Mouse (Mus musculus) erythroblast, adult 5-6 weeks (primary cell): Measurements from ENCODE around the gene Zswim1. TPM values are rescaled to one million over a fixed set of nuclear protein-coding genes. Genes with fewer than 3 reads are reported as not detected.
"Not testable (repeated sequence)": the region's sequence is repeated elsewhere in the genome, so short reads cannot be mapped to it uniquely, and the experiment has no call there.

Experiments used
- ATAC-seq: replicated peaks from 2 replicates; pipeline ENCODE4 v1.8.0; 2016; ENCODE audit warnings: moderate number of reproducible peaks, mild to moderate bottlenecking, moderate TSS enrichment, inconsistent platforms; ENCODE audit not compliant: poor library complexity, low FRiP score, severe bottlenecking
- total RNA-seq, 2 experiments: library from RNA; stranded (forward) in 1 of 2; stranded (reverse) in 1 of 2; fragments of 150-400 nt in 1 of 2; fragments of 200-764, 138-1000 nt in 1 of 2; gene quantifications; 2 replicates each; pipeline versions ENCODE4 v1.2.3 to v1.2.4; 2015 to 2017; ENCODE audit warnings: low replicate concordance in 2 of 2

Zswim1 gene
- total RNA-seq, 2 experiments from 2014 or later: 0.60 to 1.5 TPM

DNA sequence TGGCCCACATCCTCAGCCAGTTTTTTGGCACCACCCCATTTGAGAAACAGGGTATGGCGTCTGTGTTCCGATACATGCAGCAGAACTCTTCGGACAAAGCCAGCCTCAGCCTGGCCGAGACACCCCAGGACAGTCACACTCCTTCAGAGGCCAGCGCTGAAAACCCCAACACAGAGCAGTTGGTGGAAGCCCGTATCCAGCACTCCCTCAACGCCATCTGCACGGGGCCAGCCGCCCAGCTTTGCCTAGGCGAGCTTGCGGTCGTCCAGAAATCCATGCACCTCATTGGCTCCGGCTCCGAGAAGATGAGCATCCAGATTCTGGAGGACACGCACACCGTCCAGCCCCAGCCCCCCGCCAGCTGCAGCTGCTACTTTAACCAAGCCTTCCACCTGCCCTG lies 3.0 kb downstream of the Zswim1 start:
- ATAC-seq: no peak

DNA sequence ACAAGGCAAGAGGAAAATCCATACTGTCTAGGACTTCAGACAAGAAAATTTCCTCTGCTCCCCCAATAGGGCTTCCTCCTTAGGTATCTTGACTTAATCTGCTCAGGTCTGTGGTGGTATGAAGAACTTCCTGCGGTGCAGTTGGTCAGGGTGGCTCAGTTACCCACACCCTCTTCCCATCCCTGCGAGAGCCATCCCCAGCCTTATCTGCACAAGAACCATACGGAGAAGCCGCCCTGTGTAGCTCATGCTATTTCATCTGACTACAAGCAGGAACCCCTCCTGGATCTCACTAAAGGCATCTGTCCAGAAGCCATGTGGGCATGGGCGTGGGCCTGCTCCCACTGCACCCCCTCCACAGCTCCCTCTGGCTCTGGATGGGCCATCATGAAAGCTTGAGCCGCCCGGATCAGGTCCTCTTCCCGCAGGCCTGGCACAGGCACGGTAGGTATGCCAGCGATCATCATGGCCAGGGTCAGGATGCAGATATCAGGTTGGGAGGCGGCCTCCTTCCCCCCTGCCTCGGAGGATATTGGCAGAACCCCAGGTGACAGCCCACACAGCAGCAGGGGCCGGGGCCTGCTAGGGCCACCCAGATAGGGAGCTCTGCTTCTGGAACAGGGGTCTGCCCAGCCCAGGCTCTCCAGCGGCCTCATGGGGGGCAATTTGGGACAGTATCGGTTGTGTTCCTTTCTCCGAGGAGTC lies 4.8 kb downstream of the Zswim1 start:
- peak; percentile 21; the same call in 1 of the 2 replicates for ATAC-seq

DNA sequence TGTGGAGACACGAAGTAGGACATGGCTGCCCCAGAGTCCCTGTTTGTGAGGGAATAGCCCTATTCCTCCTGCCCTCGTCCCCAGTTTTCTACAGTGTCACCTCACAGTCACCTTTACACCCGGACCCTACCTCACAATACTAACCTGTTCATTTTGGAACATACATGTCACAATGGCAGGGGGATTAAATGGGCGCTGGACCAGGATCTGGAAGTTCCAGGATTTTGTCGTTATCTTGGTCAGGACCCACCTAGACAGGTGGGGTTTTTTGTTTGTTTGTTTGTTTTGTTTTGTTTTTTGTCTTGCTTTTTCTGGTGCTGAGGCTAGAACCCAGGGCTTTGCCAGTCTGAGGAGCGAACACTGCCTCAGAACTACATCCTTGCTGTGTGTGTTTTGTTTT lies 6.0 kb downstream of the Zswim1 start, which contains the start of gene Spata25:
TSS of gene Spata25 (minus strand) at position 101 of the 400 bp plus-strand sequence.
- no peak for ATAC-seq

DNA sequence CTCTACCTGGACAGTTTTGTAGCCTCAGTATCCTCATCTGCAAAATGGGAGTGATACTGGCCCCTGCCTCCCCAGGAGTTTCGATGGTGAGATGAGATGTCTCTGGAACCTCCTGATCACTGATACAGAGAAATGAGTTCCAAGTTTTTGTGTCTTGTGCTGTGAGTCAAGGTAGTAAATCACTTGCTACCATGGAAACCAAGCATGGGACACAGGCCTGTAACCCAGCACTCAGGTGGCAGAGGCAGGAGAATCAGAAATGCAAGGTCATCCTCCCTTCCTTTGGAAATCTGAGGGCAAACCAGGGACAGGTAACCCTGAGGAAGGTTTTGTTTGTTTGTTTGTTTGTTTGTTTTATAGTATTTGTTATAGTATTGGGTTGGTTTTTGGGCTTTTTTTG lies 6.6 kb downstream of the Zswim1 start:
- ATAC-seq: no peak

DNA sequence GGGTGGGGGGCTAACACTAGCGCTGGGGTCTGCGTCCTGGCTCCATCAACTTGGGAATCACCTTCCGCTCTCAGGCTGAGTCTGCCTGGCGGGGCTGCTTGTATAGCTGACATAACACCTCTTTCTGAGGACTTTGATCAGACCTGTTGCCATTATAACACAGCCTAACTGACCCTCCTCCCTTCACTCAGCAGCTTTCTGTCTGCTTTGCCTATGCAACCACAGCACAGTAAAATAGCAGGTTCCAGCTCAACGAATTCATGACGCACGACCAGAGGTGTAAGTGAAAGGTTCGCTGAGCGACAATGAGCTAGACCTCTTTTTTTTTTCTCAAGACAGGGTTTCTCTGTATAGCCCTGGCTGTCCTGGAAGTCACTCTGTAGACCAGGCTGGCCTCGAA lies 8.5 kb downstream of the Zswim1 start:
- ATAC-seq: no peak

DNA sequence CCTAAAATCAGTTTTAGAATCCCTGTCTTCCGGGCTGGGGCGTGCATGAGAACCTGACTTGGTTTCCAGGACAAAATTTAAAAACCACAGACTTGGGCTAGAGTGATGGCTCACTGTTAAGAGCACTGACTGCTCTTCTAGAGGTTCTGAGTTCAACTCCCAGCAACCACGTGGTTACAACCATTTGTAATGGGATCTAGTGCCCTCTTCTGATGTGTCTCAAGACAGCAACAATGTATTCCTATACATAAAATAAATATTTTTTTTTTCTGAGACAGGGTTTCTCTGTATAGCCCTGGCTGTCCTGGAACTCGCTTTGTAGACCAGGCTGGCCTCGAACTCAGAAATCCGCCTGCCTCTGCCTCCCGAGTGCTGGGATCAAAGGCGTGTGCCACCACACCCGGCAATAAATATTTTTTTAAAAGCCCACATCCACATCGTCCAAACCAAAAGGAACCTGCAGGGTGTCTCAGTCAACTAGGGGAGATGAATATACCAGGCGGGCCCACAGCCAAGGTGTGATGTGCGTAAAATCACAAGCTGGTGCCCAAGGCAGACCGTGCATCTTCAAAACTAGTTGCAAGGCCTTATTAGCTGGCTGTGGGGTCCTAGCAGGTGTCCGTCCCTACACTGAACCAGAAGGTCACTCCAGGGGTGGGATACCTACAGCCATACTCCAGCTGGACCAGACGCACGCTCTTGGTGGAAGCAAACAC lies 9.7 kb downstream of the Zswim1 start:
- no peak for ATAC-seq

DNA sequence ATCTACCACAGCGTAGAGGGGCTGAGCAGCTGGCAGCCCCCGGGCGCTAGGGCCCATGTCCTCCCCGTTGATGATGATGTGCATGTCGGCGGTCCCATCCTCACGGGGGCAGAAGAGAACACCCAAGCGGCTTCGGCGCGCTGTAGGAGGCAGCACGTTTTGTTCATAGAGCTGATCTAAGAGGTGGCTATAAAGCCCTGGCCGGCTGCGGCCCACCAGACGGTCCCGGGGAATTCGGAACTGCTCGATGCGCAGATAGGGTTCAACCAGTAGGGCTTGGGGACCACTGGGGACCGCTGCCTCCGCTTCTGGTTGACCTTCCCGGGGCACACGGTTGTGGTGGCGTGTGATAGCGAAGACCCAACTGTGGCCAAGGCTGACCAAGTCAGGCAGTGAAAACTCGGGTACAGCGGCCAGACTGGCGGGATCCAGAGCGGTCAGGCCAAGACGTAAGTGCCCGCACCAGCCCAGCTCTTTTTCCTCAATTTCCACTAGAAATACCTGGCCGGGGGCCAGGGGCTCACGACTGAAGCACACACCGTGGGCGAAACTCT lies 10.3 kb downstream of the Zswim1 start, which contains the start of gene Ctsa:
TSS of gene Ctsa (plus strand) at position 126 of the 554 bp plus-strand sequence.
- peak; percentile 75 for ATAC-seq

DNA sequence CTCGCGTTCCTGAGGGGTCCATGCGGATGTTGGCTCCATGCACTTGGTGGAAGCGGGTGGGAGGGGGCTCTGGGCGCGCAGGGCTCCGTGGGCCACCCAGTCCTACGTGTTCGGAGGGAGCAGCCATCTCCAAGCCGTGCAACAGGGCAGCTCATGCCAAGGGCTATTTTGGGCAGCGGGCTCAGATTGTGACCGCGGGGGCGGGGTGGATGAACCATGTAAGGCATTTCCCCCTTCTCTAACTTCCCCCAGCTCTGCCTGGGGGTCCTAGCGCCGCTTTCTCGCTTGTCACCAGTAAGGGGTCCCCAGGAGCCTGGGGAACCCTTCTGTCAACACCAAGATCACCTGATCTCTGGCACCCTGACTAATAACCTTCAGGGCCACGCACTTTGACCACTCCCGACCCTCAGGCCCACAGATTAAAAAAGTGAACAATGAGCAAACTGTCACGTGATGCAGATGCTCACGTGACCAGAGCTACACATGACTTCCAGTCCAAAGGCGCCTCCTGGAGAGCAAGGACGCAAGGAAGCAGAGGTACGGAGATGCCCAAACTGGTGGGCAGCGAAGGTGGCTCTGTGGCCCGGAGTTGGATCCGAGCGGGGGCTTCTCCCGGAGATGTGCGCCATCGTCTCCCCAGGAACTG lies 11.0 kb downstream of the Zswim1 start, which contains the start of gene Neurl2:
TSS of gene Neurl2 (minus strand) at position 143 of the 646 bp plus-strand sequence.
- ATAC-seq: peak; percentile 74

DNA sequence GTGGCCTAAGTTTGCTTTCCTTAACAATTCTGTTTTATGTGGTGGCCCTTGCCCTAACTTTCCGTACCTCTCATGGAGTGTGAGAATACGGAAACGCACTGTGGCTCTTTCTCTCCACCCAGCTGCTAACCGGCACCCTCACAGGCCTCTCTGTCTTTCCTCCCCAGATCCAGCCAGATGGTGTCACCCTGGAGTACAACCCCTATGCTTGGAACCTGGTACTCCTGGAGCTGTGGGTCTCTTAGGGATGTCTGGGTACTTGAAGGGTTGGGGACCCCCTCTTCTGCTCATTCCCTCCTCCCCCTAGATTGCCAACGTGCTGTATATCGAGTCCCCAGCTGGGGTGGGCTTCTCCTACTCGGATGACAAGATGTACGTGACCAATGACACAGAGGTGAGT lies 12.0 kb downstream of the Zswim1 start:
- ATAC-seq: no peak

DNA sequence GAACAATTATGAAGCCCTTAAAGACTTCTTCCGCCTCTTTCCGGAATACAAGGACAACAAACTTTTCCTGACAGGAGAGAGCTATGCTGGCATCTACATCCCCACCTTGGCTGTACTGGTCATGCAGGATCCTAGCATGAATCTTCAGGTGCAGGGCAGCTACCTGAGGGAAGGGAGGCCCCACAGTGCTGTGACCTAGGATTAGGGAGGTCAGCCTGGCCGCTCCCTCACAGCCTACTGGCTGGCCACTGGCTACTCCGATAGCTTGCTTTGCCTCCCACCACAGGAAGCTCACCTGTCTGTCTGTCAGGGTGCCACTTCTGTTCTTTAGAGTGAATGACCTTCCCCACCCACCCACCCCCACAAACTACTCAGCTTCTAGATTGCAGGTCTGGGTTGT lies 12.7 kb downstream of the Zswim1 start:
- no peak for ATAC-seq

DNA sequence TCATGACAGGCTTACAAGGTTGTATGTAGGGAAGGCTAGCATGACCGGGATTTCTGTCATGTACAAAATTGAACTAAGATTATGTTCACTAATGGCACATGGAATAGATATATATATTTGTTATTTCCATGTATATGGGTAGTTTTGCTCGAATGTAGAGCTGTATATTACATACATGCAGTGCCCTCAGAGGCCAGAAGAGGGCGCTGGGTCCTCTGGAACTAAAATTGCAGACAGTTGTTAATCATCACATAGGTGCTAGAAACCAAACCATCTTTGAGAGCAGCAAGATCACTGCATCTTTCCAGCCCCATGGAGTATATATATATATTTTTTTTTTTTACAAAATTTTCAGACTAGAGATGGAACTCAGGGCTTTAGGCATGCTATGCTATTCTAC lies 23.3 kb downstream of the Zswim1 start:
- ATAC-seq: no peak

DNA sequence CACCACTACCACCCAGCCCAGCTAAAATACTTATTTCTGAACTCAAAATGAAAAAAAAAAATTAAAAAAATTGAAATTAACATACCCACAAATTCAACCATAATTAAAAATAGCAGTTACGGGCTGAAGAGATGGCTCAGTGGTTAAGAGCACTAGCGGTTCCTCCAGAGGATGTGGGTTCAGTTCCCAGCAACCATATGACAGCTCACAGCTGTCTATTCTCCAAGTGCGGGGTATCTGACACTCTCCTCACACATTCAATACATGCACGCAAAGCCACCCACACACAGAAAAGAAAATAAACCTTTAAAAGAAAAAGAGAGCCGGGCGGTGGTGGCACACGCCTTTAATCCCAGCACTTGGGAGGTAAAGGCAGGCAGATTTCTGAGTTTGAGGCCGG lies 27.6 kb downstream of the Zswim1 start:
- ATAC-seq: no peak

DNA sequence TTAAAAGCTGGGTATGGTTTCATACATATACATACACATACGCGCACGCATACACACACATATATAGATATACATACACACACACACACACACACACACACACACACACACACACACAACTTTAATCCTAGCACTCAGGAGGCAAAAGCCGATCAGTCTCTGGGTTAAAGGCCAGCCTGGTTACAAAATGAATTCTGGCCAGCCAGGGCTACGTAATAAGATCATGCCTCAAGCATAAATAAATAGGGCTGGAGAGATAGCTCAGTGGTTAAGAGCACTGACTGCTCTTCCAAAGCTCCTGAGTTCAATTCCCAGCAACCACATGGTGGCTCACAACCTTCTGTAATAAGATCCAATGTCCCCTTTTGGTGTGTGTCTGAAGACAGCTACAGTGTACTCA lies 33.1 kb downstream of the Zswim1 start:
- ATAC-seq: not testable (repeated sequence)

DNA sequence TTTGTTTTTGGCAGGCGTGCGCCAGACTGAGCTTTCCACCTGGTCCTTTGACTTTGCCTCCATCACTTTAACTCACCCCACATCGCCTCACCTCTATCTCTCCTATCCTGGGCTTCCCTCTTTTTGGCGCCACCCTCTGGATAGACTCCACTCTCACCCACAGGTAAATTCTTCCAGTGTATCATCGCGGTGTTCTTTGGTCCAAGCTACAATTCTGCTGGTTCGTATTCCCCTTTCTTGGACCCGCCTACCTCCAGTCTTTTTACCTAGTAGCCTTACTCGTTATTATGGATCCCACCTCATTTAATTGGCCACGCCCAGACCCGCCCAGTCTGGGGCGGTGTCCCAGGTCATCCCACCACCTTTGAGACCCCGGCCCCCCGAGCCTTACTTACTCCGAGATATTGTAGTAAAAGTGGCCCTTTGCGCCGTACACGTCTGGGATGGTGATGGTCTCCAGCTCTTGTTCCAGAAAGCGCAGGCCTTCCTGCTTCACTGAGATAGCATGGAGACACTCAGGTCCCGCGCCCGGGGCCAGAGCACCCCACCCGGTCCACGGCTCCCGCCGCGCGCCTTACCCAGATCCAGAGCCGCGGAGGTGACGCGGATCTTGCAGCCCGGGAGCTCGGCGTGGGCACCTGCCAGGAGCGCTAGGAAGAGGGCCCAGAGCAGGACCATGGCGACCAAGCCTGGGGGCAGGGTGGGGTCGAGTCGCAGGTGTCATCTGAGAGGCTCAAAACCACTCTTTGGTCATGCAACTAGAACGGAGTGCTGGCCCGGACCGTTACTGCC lies 34.0 kb downstream of the Zswim1 start:
- no peak for ATAC-seq

DNA sequence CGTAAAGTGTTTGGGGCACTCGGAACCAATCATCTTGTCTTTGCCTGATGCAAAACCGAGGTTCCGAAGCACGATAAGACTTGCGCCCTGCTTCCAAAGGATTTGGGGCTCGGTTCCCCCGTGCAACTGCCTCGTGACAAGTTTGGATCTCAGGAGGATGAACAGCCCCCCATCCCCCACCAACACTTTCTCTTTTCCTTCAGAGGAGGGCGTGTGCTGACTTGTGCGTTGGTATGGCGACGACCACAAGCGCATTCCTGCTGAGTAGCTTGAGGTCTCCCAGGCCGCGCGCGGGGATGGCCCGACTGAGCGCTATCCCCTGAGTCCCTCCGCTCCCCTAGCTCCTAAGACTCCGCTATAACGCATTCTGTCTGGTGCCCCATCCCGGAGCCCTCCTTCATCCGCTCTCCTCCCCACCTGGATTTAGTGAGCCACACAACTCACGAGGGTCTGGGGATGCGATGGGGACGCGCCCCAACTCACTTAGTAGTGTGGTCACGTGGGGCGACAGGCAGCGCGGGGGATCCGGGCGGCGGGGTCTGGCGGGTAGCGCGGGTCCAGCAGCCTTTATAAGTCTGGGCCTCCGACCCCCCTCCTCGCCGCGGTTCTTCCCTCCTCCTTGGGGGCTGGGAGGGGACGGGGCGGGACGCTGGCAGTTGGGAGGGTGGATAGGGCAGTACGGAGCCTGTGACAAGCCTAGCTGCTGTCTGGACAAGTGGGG lies 34.8 kb downstream of the Zswim1 start, which contains the start of gene Pltp:
TSS of gene Pltp (minus strand) at position 611 of the 721 bp plus-strand sequence.
- ATAC-seq: no peak

DNA sequence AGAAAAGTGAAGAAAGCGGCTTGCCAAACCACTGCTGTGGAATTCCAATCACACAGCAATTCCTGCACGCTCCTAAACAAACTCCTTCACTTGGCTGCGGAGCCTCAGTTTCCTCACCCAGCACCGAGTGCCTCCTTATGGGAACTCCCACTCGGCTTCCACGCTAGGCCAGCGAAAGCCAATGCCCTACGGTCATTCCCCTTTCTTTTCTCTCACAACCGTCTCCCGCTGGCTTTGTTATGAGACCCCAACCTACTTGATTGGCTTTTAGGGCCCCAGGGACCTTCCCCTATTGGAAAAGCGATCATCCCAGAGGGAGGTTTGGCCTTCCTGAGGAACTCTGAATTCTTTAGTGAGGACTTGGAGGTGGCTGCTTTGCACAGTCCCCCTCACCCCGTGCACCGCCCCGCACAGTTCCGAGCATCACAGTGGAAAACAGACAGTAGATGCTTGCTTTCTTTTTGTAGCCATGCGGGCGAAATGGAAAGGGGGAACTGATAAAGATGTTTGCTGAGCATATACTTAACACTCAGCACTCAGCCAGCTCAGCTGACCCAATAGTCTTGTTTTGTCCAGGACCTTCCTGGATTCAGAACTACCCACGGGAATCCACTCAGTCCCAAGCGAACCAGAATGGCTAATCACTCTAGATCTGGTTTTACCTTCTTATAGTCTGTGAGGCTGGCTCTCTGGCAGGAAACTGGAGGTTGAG lies 35.5 kb downstream of the Zswim1 start:
- ATAC-seq: no peak

DNA sequence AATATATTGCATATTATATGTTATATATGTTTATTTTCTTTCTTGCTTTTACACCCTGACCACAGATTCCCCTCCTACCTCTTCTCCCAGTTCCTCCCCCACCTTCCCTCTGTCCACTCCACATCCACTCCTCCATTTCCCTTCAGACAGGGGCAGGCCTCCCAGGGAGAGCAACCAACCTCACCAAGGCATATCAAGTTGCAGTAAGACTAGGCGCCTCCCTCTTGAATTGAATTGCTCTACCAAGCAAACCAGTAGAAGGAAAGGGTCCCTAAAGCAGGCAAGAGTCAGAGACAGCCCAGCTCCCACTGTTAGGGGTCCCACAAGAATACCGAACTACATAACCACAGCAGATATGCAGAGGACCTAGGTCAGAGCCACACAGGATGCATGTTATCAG lies 36.7 kb downstream of the Zswim1 start:
- no peak for ATAC-seq
